Mouse (Mus musculus) C2C12 (cell line): ENCODE measurements around the gene Nell1.

ENCODE experiments used
- CTCF ChIP-seq: IDR thresholded peaks from one replicate; pipeline ENCODE4 v1.5.1; 2011; ENCODE audit not compliant: control insufficient read depth, insufficient read depth, insufficient read length
- FOSL1 ChIP-seq: IDR thresholded peaks from one replicate; pipeline ENCODE4 v1.8.0; 2011; ENCODE audit warnings: mild to moderate bottlenecking, low read length; ENCODE audit not compliant: poor library complexity, insufficient read depth, severe bottlenecking
- MAX ChIP-seq: IDR thresholded peaks from one replicate; pipeline ENCODE4 v1.6.1; 2011; ENCODE audit warnings: mild to moderate bottlenecking, control low read depth
- MYOD1 ChIP-seq: IDR thresholded peaks from one replicate; pipeline ENCODE4 v1.6.1; 2011; ENCODE audit warnings: low read depth; ENCODE audit not compliant: control insufficient read depth, insufficient read length
- MYOG ChIP-seq: IDR thresholded peaks from one replicate; pipeline ENCODE4 v1.6.1; 2011; ENCODE audit not compliant: control insufficient read depth, insufficient read length; ENCODE audit errors: extremely low read depth
- USF1 ChIP-seq: IDR thresholded peaks from one replicate; pipeline ENCODE4 v1.6.1; 2011; ENCODE audit warnings: low read depth, mild to moderate bottlenecking, control low read depth, moderate library complexity

DNA sequence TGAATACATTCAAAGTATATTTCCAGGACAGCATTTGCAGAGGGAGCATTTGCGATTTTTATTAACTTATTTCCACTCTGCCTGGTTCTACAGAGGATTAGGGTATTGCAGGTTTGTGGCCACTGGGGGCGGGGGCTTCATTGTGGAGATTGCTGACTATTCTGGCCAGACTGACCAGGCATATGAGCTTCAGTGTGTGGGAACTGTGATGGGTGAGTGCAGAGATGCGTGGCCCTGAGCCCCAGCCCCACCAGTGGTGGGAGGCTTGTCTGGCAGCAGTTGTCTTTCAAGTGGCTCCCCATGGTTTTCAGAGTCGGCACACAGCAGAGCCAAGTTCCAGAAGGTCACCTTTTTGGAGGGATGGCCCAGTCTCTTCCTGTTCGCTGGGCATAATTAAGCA, 32.2 kb upstream of the Nell1 start:
- TF ChIP-seq MAX, result no peak
- TF ChIP-seq CTCF, result no peak
- TF ChIP-seq USF1, result no peak
- TF ChIP-seq FOSL1, result no peak
- TF ChIP-seq MYOG, result no peak
- no peak for TF ChIP-seq MYOD1
